Mouse (Mus musculus) cortical plate, adult 2 months (tissue): ENCODE results near the gene Gm17657. TPM values are rescaled to one million over a fixed set of nuclear protein-coding genes. Genes with fewer than 3 reads are reported as not detected.
A peak's percentile ranks its signal among the peaks of the same experiment; 100 is the strongest.

Source experiments
- H3K27ac ChIP-seq: fragments of 200-500 bp; 2 replicates; pipeline ENCODE4 v1.5.1; 2012; ENCODE audit warnings: low read length, control low read depth, inconsistent platforms; ENCODE audit not compliant: insufficient read depth
- H3K4me1 ChIP-seq: fragments of 200-500 bp; 2 replicates; pipeline ENCODE4 v1.6.1; 2011; ENCODE audit warnings: low read length; ENCODE audit not compliant: control insufficient read depth, insufficient read depth
- H3K4me3 ChIP-seq: fragments of 200-500 bp; 2 replicates; pipeline ENCODE4 v1.5.1; 2011; ENCODE audit warnings: mild to moderate bottlenecking, low read length, control low read depth; ENCODE audit not compliant: insufficient read depth
- CTCF ChIP-seq: fragments of 200-500 bp; IDR thresholded peaks from 2 replicates; pipeline ENCODE4 v1.5.1; 2011; ENCODE audit warnings: mild to moderate bottlenecking, control low read depth, low read length; ENCODE audit not compliant: insufficient read depth; ENCODE audit errors: extremely low read depth
- POLR2A ChIP-seq: fragments of 200-500 bp; IDR thresholded peaks from 2 replicates; pipeline ENCODE4 v1.6.1; 2011; ENCODE audit warnings: mild to moderate bottlenecking, low read length, control low read depth; ENCODE audit not compliant: insufficient read depth; ENCODE audit errors: extremely low read depth
- polyA plus RNA-seq: library from polyadenylated mRNA; depleted of rRNA; stranded (reverse); fragments of >200 nt; gene quantifications from 2 replicates; pipeline ENCODE4 v1.2.3, GENCODE M21; 2012

Gm17657 gene
- polyA plus RNA-seq, 1 experiment, result not detected

GRCm38 (mm10) chr17:29489971-29490712, 59.3 kb downstream of the Gm17657 start:
- Histone ChIP-seq H3K4me1 (no peaks in the 10 kb centered on the region), H3K4me3 (peak overlapping the region; percentile 58), H3K27ac (peak overlapping the region; percentile 60)
- no peak for TF ChIP-seq POLR2A
- no peak for TF ChIP-seq CTCF

DNA sequence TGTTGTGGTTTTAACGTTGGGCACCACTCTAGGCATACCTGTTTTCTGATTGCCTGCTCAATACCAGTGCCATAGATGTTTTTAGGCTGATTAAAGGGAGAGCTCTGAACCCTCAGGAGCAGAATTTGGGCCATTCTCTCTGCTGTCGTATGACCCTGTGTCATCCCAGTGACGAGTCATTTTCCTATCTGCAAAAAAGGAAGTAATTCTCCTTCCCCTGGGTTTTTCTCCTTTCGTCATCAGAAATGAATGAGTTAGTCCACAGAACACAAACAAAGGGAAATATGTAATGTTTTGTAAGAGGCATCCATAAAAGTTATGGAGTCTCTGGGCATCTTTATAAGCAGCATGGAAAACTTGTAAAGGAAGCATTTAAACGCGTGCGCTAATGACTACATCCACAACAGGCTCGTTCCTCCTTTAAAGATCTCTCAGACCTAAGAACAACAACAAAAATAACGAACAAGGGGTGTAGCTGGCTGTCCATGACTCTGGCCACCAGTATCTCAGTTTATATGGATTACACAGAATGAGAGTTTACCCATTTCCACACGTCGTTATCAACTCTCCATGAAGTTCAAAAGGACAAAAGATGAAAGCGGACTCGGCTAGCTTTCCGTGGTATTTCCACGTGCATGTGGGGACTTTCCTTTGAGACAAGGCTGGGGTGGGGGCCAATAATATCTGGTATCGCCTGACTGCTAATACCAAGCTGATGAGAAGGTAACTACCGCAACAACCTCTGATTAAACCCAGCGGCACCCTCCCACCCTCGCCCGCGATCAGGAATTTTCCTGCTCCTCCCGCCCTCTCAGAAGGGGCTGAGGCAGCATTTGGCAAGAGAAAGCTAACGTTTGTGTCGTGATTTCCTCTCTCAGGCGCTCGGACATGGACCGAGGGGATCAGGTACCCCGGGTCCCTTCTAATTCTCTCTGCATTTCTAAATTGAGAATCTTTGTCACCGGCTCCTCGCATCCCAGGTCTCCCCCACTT, 60.2 kb downstream of the Gm17657 start:
- peak overlapping the region; percentile 58 for H3K4me3 ChIP-seq
- H3K4me1 ChIP-seq, result no peaks in the 10 kb centered on the region
- H3K27ac ChIP-seq, result peak overlapping the region; percentile 60
- TF ChIP-seq CTCF (no peak), POLR2A (no peak)

DNA sequence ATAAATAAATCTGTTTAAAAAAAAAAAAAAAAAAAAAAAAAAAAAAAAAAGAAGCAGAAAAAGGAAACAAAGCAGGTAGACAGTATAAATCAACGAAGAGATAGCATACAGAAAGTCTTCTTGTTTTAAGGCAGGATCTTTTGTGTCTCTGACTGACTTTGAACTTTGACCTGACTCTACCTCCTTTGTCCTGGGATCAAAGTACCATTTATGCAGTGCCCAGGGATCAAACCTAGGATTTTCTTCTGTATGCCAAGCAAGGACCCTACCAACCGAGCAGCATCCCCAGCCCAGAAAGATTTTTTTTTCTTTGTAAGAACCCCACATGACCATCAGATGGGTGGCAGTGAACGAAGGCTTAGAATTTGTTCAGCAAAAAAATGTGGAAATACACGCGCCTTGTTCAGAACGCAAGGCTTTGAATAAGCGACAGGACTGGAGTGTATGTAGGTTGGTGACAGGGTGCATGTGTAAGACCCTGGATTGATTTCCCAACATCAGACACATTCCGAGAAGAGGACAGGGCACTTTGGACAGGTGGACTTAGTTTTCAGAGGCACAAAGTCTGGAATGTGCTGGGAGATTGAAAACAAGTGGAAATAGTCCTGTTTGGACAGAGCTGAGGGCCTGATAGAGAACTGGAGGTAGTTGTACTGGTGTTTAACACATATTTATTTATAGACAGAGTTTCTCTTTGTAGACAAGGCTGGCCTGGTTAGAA, 61.0 kb downstream of the Gm17657 start:
- no peak for TF ChIP-seq CTCF
- no peak for TF ChIP-seq POLR2A
- Histone ChIP-seq H3K4me1 (no peaks in the 10 kb centered on the region), H3K27ac (no peak overlapping the region), H3K4me3 (no peak overlapping the region)

- no peak overlapping the region for H3K4me3 ChIP-seq
- H3K4me1 ChIP-seq, result no peaks in the 10 kb centered on the region
- TF ChIP-seq POLR2A (no peak), CTCF (no peak)
- no peak overlapping the region for H3K27ac ChIP-seq
Observed at GRCm38 (mm10) chr17:29485336-29486233, 63.9 kb downstream of the Gm17657 start.

GRCm38 (mm10) chr17:29484431-29484830, 65.0 kb downstream of the Gm17657 start:
- Histone ChIP-seq H3K4me3 (no peak overlapping the region), H3K27ac (no peak overlapping the region), H3K4me1 (no peaks in the 10 kb centered on the region)
- no peak for TF ChIP-seq CTCF
- no peak for TF ChIP-seq POLR2A

GRCm38 (mm10) chr17:29483282-29483681, 66.2 kb downstream of the Gm17657 start:
- TF ChIP-seq POLR2A (no peak), CTCF (no peak)
- no peak overlapping the region for H3K4me3 ChIP-seq
- no peaks in the 10 kb centered on the region for H3K4me1 ChIP-seq
- no peak overlapping the region for H3K27ac ChIP-seq

DNA sequence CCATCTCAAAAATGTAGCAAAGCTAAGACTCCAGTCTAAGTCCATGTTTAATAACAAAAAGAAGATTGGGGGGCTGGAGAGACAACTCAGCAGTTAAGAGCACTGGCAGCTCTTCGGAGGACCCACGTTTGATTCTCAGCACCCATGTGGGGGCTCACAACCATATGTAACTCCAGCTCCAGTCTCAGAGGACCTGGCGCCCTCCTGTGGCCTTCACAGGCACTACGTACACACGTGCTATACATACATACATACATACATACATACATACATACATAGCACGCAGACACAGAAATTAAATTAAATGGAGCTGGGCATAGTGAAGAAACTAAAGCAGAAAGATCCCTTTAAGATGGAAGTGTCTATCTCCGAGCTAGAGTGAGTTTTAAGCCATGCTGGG, 66.8 kb downstream of the Gm17657 start:
- TF ChIP-seq CTCF (no peak), POLR2A (no peak)
- Histone ChIP-seq H3K27ac (no peak overlapping the region), H3K4me3 (no peak overlapping the region), H3K4me1 (no peaks in the 10 kb centered on the region)

GRCm38 (mm10) chr17:29480256-29480655, 69.2 kb downstream of the Gm17657 start:
- Histone ChIP-seq H3K27ac (no peak overlapping the region), H3K4me3 (no peak overlapping the region), H3K4me1 (no peaks in the 10 kb centered on the region)
- TF ChIP-seq POLR2A, result no peak
- no peak for TF ChIP-seq CTCF
